Mouse (Mus musculus): ENCODE results near the gene Inafm2.

GRCm38 (mm10) chr2:118743261-118743943, 2.2 kb upstream of the Inafm2 start:
- TF ChIP-seq CTCF (IDR thresholded peaks at IDR 0.05; ENCODE audit: control insufficient read depth, insufficient read depth, insufficient read length), result peak; percentile 13
- no peak for TF ChIP-seq MYOG (IDR thresholded peaks at IDR 0.05; ENCODE audit: control insufficient read depth, extremely low read depth, insufficient read length)
